ENCODE assay signal across 19 mouse cellular contexts in the genomic region with DNA sequence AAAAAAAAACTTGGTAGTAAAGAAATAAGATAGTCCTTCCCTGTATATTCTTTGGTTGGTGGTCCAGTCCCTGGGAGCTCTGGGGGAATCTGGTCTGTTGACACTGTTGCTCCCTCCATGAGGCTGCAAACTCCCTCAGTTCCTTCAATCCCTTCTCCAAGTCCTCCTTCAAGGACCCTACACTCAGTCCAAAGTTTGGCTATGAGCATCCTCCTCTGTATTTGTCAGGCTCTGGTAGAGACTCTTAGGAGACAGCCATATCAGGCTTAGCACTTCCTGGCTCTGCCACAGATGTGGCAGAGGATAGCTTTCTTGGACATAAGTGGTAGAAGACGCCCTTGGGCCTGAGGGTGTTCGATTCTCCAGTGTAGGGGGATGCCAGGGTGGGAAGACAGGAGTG.
DNase-seq lines count a peak whose midpoint lies in the region; ATAC-seq lines count a peak whose summit lies in the region.
"Had no signal": no experiment of that assay in that cellular context is flagged by ENCODE, and none has a peak within 500 bp of the region (broad histone marks: within the 10 kb centered on the region; RNA-seq: fewer than 3 reads in every experiment).

No protein-coding gene starts in this region.

- H3K4me1 ChIP-seq in intestine, embryonic 14.5 days (replicated peaks; ENCODE audit: control insufficient read depth, insufficient read depth, low read length), result no peaks in the 10 kb centered on the region
- H3K4me1 ChIP-seq in intestine, embryonic 16.5 days (ENCODE audit: control insufficient read depth, insufficient read depth, low read length), result no peaks in the 10 kb centered on the region
- H3K4me1 ChIP-seq in midbrain, embryonic 11.5 days (ENCODE audit: control insufficient read depth, insufficient read depth, low read length), result no peaks in the 10 kb centered on the region
- no peaks in the 10 kb centered on the region for H3K4me1 ChIP-seq in midbrain, embryonic 14.5 days (ENCODE audit: control insufficient read depth, insufficient read depth, low read length)
- H3K4me1 ChIP-seq: embryonic facial prominence, embryonic 10.5 days; embryonic facial prominence, embryonic 12.5 days had no signal

- DNase-seq in heart, adult 11 months, result peak; percentile 67
- no peak for DNase-seq in heart, postnatal 4 days
- DNase-seq in intestine, embryonic 14.5 days (ENCODE audit: low spot score), result peak; percentile 51
- peak; percentile 84 for DNase-seq in midbrain, embryonic 11.5 days (ENCODE audit: low spot score, missing footprints)
- DNase-seq in midbrain, embryonic 14.5 days, result no peak
- no peak for DNase-seq in cerebellum, postnatal 25 days
- DNase-seq: adrenal gland, adult 2 months; adrenal gland, postnatal 10 days; adrenal gland, postnatal 25 days; cerebellum, adult 11 months; cerebellum, adult 18-20 months; cerebellum, adult 8-10 months; cerebellum, adult 9-11 months; cerebellum, postnatal 14 days; forebrain, postnatal 0 days had no signal

- WGBS in intestine, embryonic 14.5 days, result 98% methylated on average over 2 of the region's 2 CpGs
- 91% methylated on average over 2 of the region's 2 CpGs for WGBS in intestine, embryonic 16.5 days
- WGBS in midbrain, embryonic 11.5 days, result 80% methylated on average over 2 of the region's 2 CpGs
- WGBS in midbrain, embryonic 14.5 days, result 86% methylated on average over 2 of the region's 2 CpGs

- H3K4me3 ChIP-seq in intestine, embryonic 14.5 days (ENCODE audit: low read depth, low read length), result no peak overlapping the region
- H3K4me3 ChIP-seq in intestine, embryonic 16.5 days (ENCODE audit: low read length), result no peak overlapping the region
- no peak overlapping the region for H3K4me3 ChIP-seq in midbrain, embryonic 11.5 days (ENCODE audit: low read depth, low read length)
- no peak overlapping the region for H3K4me3 ChIP-seq in midbrain, embryonic 14.5 days (replicated peaks; ENCODE audit: low read depth, low read length)
- H3K4me3 ChIP-seq: embryonic facial prominence, embryonic 10.5 days; embryonic facial prominence, embryonic 12.5 days had no signal

- no peaks in the 10 kb centered on the region for H3K9me3 ChIP-seq in intestine, embryonic 14.5 days (ENCODE audit: control insufficient read depth, low read length)
- no peaks in the 10 kb centered on the region for H3K9me3 ChIP-seq in intestine, embryonic 16.5 days (ENCODE audit: control insufficient read depth, low read length)
- no peaks in the 10 kb centered on the region for H3K9me3 ChIP-seq in midbrain, embryonic 11.5 days (ENCODE audit: control insufficient read depth, low read length)
- no peaks in the 10 kb centered on the region for H3K9me3 ChIP-seq in midbrain, embryonic 14.5 days (ENCODE audit: control insufficient read depth, low read length)
- H3K9me3 ChIP-seq: embryonic facial prominence, embryonic 10.5 days; embryonic facial prominence, embryonic 12.5 days had no signal

- no peak overlapping the region for H3K9ac ChIP-seq in intestine, embryonic 14.5 days (ENCODE audit: low read length)
- no peak overlapping the region for H3K9ac ChIP-seq in intestine, embryonic 16.5 days (ENCODE audit: low read depth, low read length)
- no peak overlapping the region for H3K9ac ChIP-seq in midbrain, embryonic 11.5 days (ENCODE audit: low read length)
- H3K9ac ChIP-seq in midbrain, embryonic 14.5 days (replicated peaks; ENCODE audit: low read length), result no peak overlapping the region
- H3K9ac ChIP-seq: embryonic facial prominence, embryonic 12.5 days; forebrain, postnatal 0 days had no signal

- ATAC-seq in intestine, embryonic 14.5 days (replicated peaks; ENCODE audit: low FRiP score, low TSS enrichment, low read depth), result no peak
- ATAC-seq in intestine, embryonic 16.5 days, result no peak
- ATAC-seq in midbrain, embryonic 11.5 days (ENCODE audit: low FRiP score), result no peak
- no peak for ATAC-seq in midbrain, embryonic 14.5 days (ENCODE audit: low FRiP score, low TSS enrichment)
- ATAC-seq: forebrain, embryonic 14.5 days; forebrain, postnatal 0 days had no signal

- H3K36me3 ChIP-seq in intestine, embryonic 14.5 days (ENCODE audit: control insufficient read depth, insufficient read depth, low read length), result no peaks in the 10 kb centered on the region
- H3K36me3 ChIP-seq in intestine, embryonic 16.5 days (ENCODE audit: control insufficient read depth, insufficient read depth, low read length), result no peaks in the 10 kb centered on the region
- no peaks in the 10 kb centered on the region for H3K36me3 ChIP-seq in midbrain, embryonic 11.5 days (ENCODE audit: control insufficient read depth, insufficient read depth, low read length)
- H3K36me3 ChIP-seq in midbrain, embryonic 14.5 days (ENCODE audit: control insufficient read depth, insufficient read depth, low read length), result no peaks in the 10 kb centered on the region
- H3K36me3 ChIP-seq: embryonic facial prominence, embryonic 10.5 days; embryonic facial prominence, embryonic 12.5 days had no signal

- no peak overlapping the region for H3K4me2 ChIP-seq in intestine, embryonic 14.5 days (ENCODE audit: low read length)
- no peak overlapping the region for H3K4me2 ChIP-seq in intestine, embryonic 16.5 days (ENCODE audit: low read depth, low read length)
- H3K4me2 ChIP-seq in midbrain, embryonic 11.5 days, result no peak overlapping the region
- no peak overlapping the region for H3K4me2 ChIP-seq in midbrain, embryonic 14.5 days (ENCODE audit: low read length)
- H3K4me2 ChIP-seq: embryonic facial prominence, embryonic 12.5 days had no signal

- H3K27me3 ChIP-seq in intestine, embryonic 14.5 days (replicated peaks; ENCODE audit: control insufficient read depth, insufficient read depth, low read length), result no peaks in the 10 kb centered on the region
- no peaks in the 10 kb centered on the region for H3K27me3 ChIP-seq in intestine, embryonic 16.5 days (replicated peaks; ENCODE audit: control insufficient read depth, insufficient read depth, low read length)
- H3K27me3 ChIP-seq in midbrain, embryonic 11.5 days (ENCODE audit: control insufficient read depth, insufficient read depth, low read length), result no peaks in the 10 kb centered on the region
- no peaks in the 10 kb centered on the region for H3K27me3 ChIP-seq in midbrain, embryonic 14.5 days (ENCODE audit: control insufficient read depth, insufficient read depth, low read length)
- H3K27me3 ChIP-seq: embryonic facial prominence, embryonic 12.5 days had no signal

- H3K27ac ChIP-seq in intestine, embryonic 14.5 days (ENCODE audit: low read depth), result no peak overlapping the region
- H3K27ac ChIP-seq in intestine, embryonic 16.5 days (ENCODE audit: low read length), result no peak overlapping the region
- H3K27ac ChIP-seq in midbrain, embryonic 11.5 days (ENCODE audit: low read depth, low read length), result no peak overlapping the region
- H3K27ac ChIP-seq in midbrain, embryonic 14.5 days (replicated peaks; ENCODE audit: low read depth, low read length), result no peak overlapping the region
- H3K27ac ChIP-seq: embryonic facial prominence, embryonic 10.5 days; embryonic facial prominence, embryonic 12.5 days had no signal

Comparison
In these comparisons a context has a peak if more than half of its experiments do, and no peak if none do; other contexts are left out.
1. DNase-seq: peak in heart, adult 11 months (single experiment), intestine, embryonic 14.5 days (single experiment) and midbrain, embryonic 11.5 days (single experiment); none in heart, postnatal 4 days (single experiment), midbrain, embryonic 14.5 days (single experiment) and cerebellum, postnatal 25 days (0 of 2).